Mouse (Mus musculus) C2C12 (cell line): ENCODE data around the gene Gm28308.

ENCODE experiments used
- CTCF ChIP-seq: IDR thresholded peaks from one replicate; pipeline ENCODE4 v1.5.1; 2011; ENCODE audit not compliant: control insufficient read depth, insufficient read depth, insufficient read length
- USF1 ChIP-seq: IDR thresholded peaks from one replicate; pipeline ENCODE4 v1.6.1; 2011; ENCODE audit warnings: low read depth, mild to moderate bottlenecking, control low read depth, moderate library complexity

DNA sequence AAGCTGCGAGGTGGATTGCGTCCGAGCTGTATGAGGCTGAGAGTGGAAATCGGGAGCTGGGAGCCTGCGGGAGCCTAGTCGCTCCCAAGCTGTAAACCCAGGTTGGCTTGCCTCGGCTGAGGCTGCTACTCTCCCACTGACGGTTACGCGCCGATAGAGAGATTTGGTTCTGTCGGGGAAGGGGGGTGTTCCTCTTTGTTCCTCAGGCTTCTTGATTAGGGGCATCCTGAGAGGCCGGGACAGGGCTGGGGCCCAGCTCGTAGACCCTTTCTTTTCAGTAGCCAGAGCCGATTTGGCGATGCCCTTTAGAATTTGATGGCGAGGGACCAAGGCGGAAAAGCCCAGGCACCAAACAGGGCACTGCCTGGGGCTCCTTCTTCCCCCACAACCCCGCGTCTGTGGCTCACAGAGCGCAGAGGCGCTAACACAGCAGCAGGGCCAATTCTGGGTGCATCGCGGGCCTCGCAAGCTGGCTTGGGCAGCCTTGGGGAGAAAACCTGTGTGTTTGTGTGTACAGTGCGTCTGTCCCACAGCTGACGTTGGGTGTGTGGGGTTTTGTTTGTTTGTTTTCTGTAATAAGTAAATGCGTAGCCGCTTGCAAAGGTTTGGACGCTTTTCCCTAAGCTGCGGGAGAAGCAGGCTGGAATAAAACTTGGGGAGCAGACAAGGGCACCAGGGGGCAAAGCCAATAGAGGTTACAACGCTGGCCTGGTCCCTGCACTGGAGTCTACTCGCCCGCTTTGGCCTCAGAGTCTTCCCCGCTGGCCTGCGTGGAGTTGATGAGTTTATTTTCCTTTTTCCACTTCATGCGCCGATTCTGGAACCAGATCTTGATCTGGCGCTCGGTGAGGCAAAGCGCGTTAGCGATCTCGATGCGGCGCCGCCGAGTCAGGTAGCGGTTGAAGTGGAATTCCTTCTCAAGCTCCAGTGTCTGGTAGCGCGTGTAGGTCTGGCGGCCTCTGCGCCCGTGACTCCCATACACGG, 7.2 kb downstream of the Gm28308 start:
- TF ChIP-seq CTCF (no peak), USF1 (no peak)
